Mouse (Mus musculus): Measurements from ENCODE around the gene Abcc12.

Gene Abcc12

GRCm38 (mm10) chr8:86512886-86513285 is 67.6 kb downstream of the Abcc12 start:
- CTCF ChIA-PET, result no interaction called here

GRCm38 (mm10) chr8:86512131-86512792 is 68.2 kb downstream of the Abcc12 start:
- CTCF ChIA-PET, result no interaction called here

GRCm38 (mm10) chr8:86501341-86501740 is 79.1 kb downstream of the Abcc12 start:
- CTCF ChIA-PET, result no interaction called here

- CTCF ChIA-PET, result no interaction called here
Observed at GRCm38 (mm10) chr8:86495056-86495455, 85.4 kb downstream of the Abcc12 start.

GRCm38 (mm10) chr8:86493841-86494240 is 86.6 kb downstream of the Abcc12 start:
- CTCF ChIA-PET, result no interaction called here

- CTCF ChIA-PET, result no interaction called here
Observed at GRCm38 (mm10) chr8:86485411-86485810, 95.1 kb downstream of the Abcc12 start.

GRCm38 (mm10) chr8:86484244-86484643 is 96.2 kb downstream of the Abcc12 start:
- CTCF ChIA-PET, result no interaction called here

GRCm38 (mm10) chr8:86482116-86482515 is 98.4 kb downstream of the Abcc12 start:
- CTCF ChIA-PET, result no interaction called here

GRCm38 (mm10) chr8:86475711-86476438 is 104.6 kb downstream of the Abcc12 start:
- CTCF ChIA-PET, result no interaction called here

- CTCF ChIA-PET, result no interaction called here
Observed at GRCm38 (mm10) chr8:86474461-86474860, 106.0 kb downstream of the Abcc12 start.

- CTCF ChIA-PET, result no interaction called here
Observed at GRCm38 (mm10) chr8:86473121-86473520, 107.4 kb downstream of the Abcc12 start.

GRCm38 (mm10) chr8:86470717-86471116 is 109.8 kb downstream of the Abcc12 start:
- CTCF ChIA-PET, result no interaction called here

- CTCF ChIA-PET, result no interaction called here
Observed at GRCm38 (mm10) chr8:86463215-86463614, 117.3 kb downstream of the Abcc12 start.

- CTCF ChIA-PET, result no interaction called here
Observed at GRCm38 (mm10) chr8:86460372-86460771, 120.1 kb downstream of the Abcc12 start.

GRCm38 (mm10) chr8:86453697-86454480 is 126.6 kb downstream of the Abcc12 start:
- CTCF ChIA-PET, result no interaction called here

GRCm38 (mm10) chr8:86449870-86450515 is 130.5 kb downstream of the Abcc12 start:
- CTCF ChIA-PET, result no interaction called here

- CTCF ChIA-PET, result no interaction called here
Observed at GRCm38 (mm10) chr8:86445516-86445915, 135.0 kb downstream of the Abcc12 start.

GRCm38 (mm10) chr8:86443744-86444143 is 136.7 kb downstream of the Abcc12 start:
- CTCF ChIA-PET, result no interaction called here

GRCm38 (mm10) chr8:86438983-86439299 is 141.5 kb downstream of the Abcc12 start:
- CTCF ChIA-PET, result no interaction called here

GRCm38 (mm10) chr8:86438133-86438982 is 142.1 kb downstream of the Abcc12 start:
- CTCF ChIA-PET, result no interaction called here

- CTCF ChIA-PET, result no interaction called here
Observed at GRCm38 (mm10) chr8:86437418-86437817, 143.1 kb downstream of the Abcc12 start.

Measured in spleen, embryonic (tissue).